Mouse (Mus musculus): Measurements from ENCODE around the gene Npdc1. TPM values are rescaled to one million over a fixed set of nuclear protein-coding genes. Genes with fewer than 3 reads are reported as not detected.
A peak's percentile ranks its signal among the peaks of the same experiment; 100 is the strongest.

Gene Npdc1
- total and polyA plus RNA-seq, 3 experiments: 0.49 to 5.5 TPM; not detected in 1

DNA sequence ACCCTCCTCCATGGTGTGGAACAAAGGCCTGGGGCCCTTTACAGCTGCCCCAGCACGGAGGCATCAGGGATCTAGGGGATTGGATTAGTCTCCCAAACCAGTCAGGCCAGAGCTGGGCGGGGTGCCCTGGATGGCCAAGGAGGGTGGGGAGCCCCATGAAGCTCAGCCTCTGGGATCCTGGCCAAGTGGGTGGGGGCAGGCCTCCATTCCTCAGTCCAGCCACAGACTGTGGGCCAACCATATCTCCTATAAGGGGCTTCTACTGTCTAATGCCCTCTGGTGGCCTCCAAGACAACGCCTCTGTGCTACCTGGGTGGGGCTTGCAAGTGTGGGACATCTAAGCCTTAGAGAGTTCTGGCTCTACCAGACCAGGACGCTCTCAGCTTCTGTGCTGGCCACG is 59.8 kb downstream of the Npdc1 start:
- Histone ChIP-seq H3K4me2 (ENCODE audit: insufficient read depth, low read depth, poor library complexity, severe bottlenecking) (no peak overlapping the region), H3K4me1 (ENCODE audit: control insufficient read depth in 1 of 2, insufficient read depth in 2 of 2) (peaks cover 9 to 25% of the 10 kb centered on the region in 2 experiments)

More for the DNA sequence above, 59.8 kb downstream of the Npdc1 start:
- Histone ChIP-seq H3K4me3 (replicated peaks in 1 of 3; ENCODE audit: low read depth in 2 of 3, low read length in 2 of 3, poor library complexity in 1 of 3) (no peak overlapping the region), H3K27me3 (replicated peaks) (no peaks in the 10 kb centered on the region), H3K36me3 (replicated peaks in 1 of 2; ENCODE audit: control insufficient read depth in 1 of 2, insufficient read depth in 1 of 2, low read length in 1 of 2) (peaks cover 11 to 29% of the 10 kb centered on the region in 2 experiments), H3K79me2 (replicated peaks; ENCODE audit: control insufficient read depth, extremely low read depth, insufficient read depth, poor library complexity, severe bottlenecking) (peaks cover 2% of the 10 kb centered on the region; the same call in 1 of the 2 replicates), H3K27ac (ENCODE audit: insufficient read depth, low read depth) (no peak overlapping the region), H3K9ac (ENCODE audit: insufficient read depth, low read depth) (no peak overlapping the region), H3K9me3 (replicated peaks; ENCODE audit: low read length) (no peaks in the 10 kb centered on the region)
- dilution Hi-C loops (cut with MboI; ENCODE audit: extremely low pct_ligation_motif_present, extremely low pct_unique_long_range_greater_than_20kb, low sequenced_read_pairs): no loop called here
- in situ Hi-C loops (cut with MboI; ENCODE audit: low pct_ligation_motif_present, low pct_unique_long_range_greater_than_20kb, low sequenced_read_pairs): no loop called here
- TF ChIP-seq NELFE (IDR thresholded peaks at IDR 0.05; ENCODE audit: low read depth, low read length) (no peak), CHD2 (IDR thresholded peaks at IDR 0.05; ENCODE audit: low read length) (no peak), CTCF (conservative IDR thresholded peaks at IDR 0.05 in 1 of 2, IDR thresholded peaks at IDR 0.05 in 1 of 2; ENCODE audit: low read depth in 2 of 2, low read length in 2 of 2) (peak in 1 of 2 experiments; percentile 16; a peak in 2 of 4 replicates), E2F4 (IDR thresholded peaks at IDR 0.05; ENCODE audit: insufficient replicate concordance, low read depth, low read length) (no peak)
- no peak for DNase-seq (ENCODE audit: extremely low read depth)

Other genes with a start within 250 kb of the Npdc1 start
Only the 20 nearest of the 40 such genes appear.
- 22.7 and 28.3 TPM in 2 replicates for gene Tmem203, start 143.9 kb upstream of the Npdc1 start, total RNA-seq (2012; rRNA removed)
- gene Tmem203, start 143.9 kb upstream of the Npdc1 start, total RNA-seq (2014; rRNA removed): 18.4 and 21.2 TPM in 2 replicates
- 14.5 and 21.5 TPM in 2 replicates for gene Tmem203, start 143.9 kb upstream of the Npdc1 start, polyA plus RNA-seq (2012; ENCODE audit: insufficient read length, low read depth)
- 13.1 and 14.3 TPM in 2 replicates for gene Tprn, start 136.7 kb upstream of the Npdc1 start, total RNA-seq (2012; rRNA removed)
- gene Tprn, start 136.7 kb upstream of the Npdc1 start, total RNA-seq (2014; rRNA removed): 7.0 and 8.2 TPM in 2 replicates
- gene Tprn, start 136.7 kb upstream of the Npdc1 start, polyA plus RNA-seq (2012; ENCODE audit: insufficient read length, low read depth): 17.0 and 19.3 TPM in 2 replicates
- gene Ssna1, start 126.9 kb upstream of the Npdc1 start, total RNA-seq (2012; rRNA removed): 80.6 and 98.5 TPM in 2 replicates
- gene Ssna1, start 126.9 kb upstream of the Npdc1 start, total RNA-seq (2014; rRNA removed): 72.9 and 82.0 TPM in 2 replicates
- gene Ssna1, start 126.9 kb upstream of the Npdc1 start, polyA plus RNA-seq (2012; ENCODE audit: insufficient read length, low read depth): 51.4 and 74.9 TPM in 2 replicates
- 13.6 and 14.5 TPM in 2 replicates for gene Anapc2, start 126.9 kb upstream of the Npdc1 start, total RNA-seq (2012; rRNA removed)
- gene Anapc2, start 126.9 kb upstream of the Npdc1 start, total RNA-seq (2014; rRNA removed): 9.6 and 13.0 TPM in 2 replicates
- gene Anapc2, start 126.9 kb upstream of the Npdc1 start, polyA plus RNA-seq (2012; ENCODE audit: insufficient read length, low read depth): 48.7 and 55.2 TPM in 2 replicates
- not detected in 2 replicates for gene Tmem210, start 111.2 kb upstream of the Npdc1 start, total RNA-seq (2012; rRNA removed)
- not detected in 2 replicates for gene Tmem210, start 111.2 kb upstream of the Npdc1 start, total RNA-seq (2014; rRNA removed)
- not detected in 2 replicates for gene Tmem210, start 111.2 kb upstream of the Npdc1 start, polyA plus RNA-seq (2012; ENCODE audit: insufficient read length, low read depth)
- gene Lrrc26, start 109.4 kb upstream of the Npdc1 start, total RNA-seq (2012; rRNA removed): not detected in 2 replicates
- not detected in 2 replicates for gene Lrrc26, start 109.4 kb upstream of the Npdc1 start, total RNA-seq (2014; rRNA removed)
- not detected in 2 replicates for gene Lrrc26, start 109.4 kb upstream of the Npdc1 start, polyA plus RNA-seq (2012; ENCODE audit: insufficient read length, low read depth)
- 0.04 and 0.17 TPM in 2 replicates for gene Grin1, start 80.2 kb upstream of the Npdc1 start, total RNA-seq (2012; rRNA removed)
- gene Grin1, start 80.2 kb upstream of the Npdc1 start, total RNA-seq (2014; rRNA removed): 0.08 and 0.36 TPM in 2 replicates
- gene Grin1, start 80.2 kb upstream of the Npdc1 start, polyA plus RNA-seq (2012; ENCODE audit: insufficient read length, low read depth): 0.06 TPM in 1 of 2 replicates, not detected in the other
- gene Man1b1, start 67.0 kb upstream of the Npdc1 start, total RNA-seq (2012; rRNA removed): 45.7 and 58.1 TPM in 2 replicates
- 39.3 and 41.8 TPM in 2 replicates for gene Man1b1, start 67.0 kb upstream of the Npdc1 start, total RNA-seq (2014; rRNA removed)
- gene Man1b1, start 67.0 kb upstream of the Npdc1 start, polyA plus RNA-seq (2012; ENCODE audit: insufficient read length, low read depth): 68.8 and 69.3 TPM in 2 replicates
- gene Dpp7, start 43.0 kb upstream of the Npdc1 start, total RNA-seq (2012; rRNA removed): 21.0 and 36.0 TPM in 2 replicates
- 16.2 and 19.4 TPM in 2 replicates for gene Dpp7, start 43.0 kb upstream of the Npdc1 start, total RNA-seq (2014; rRNA removed)
- 20.9 and 22.7 TPM in 2 replicates for gene Dpp7, start 43.0 kb upstream of the Npdc1 start, polyA plus RNA-seq (2012; ENCODE audit: insufficient read length, low read depth)
- 14.5 and 16.2 TPM in 2 replicates for gene Uap1l1, start 33.7 kb upstream of the Npdc1 start, total RNA-seq (2012; rRNA removed)
- 3.3 and 4.3 TPM in 2 replicates for gene Uap1l1, start 33.7 kb upstream of the Npdc1 start, total RNA-seq (2014; rRNA removed)
- 27.6 and 30.8 TPM in 2 replicates for gene Uap1l1, start 33.7 kb upstream of the Npdc1 start, polyA plus RNA-seq (2012; ENCODE audit: insufficient read length, low read depth)
- 27.3 and 32.1 TPM in 2 replicates for gene Sapcd2, start 27.0 kb upstream of the Npdc1 start, total RNA-seq (2012; rRNA removed)
- gene Sapcd2, start 27.0 kb upstream of the Npdc1 start, total RNA-seq (2014; rRNA removed): 21.9 and 22.5 TPM in 2 replicates
- 16.5 and 16.9 TPM in 2 replicates for gene Sapcd2, start 27.0 kb upstream of the Npdc1 start, polyA plus RNA-seq (2012; ENCODE audit: insufficient read length, low read depth)
- not detected in 2 replicates for gene Entpd2, start 3.5 kb upstream of the Npdc1 start, total RNA-seq (2012; rRNA removed)
- not detected in 2 replicates for gene Entpd2, start 3.5 kb upstream of the Npdc1 start, total RNA-seq (2014; rRNA removed)
- gene Entpd2, start 3.5 kb upstream of the Npdc1 start, polyA plus RNA-seq (2012; ENCODE audit: insufficient read length, low read depth): not detected in 2 replicates
- 0.17 and 0.25 TPM in 2 replicates for gene Fut7, start 23.9 kb downstream of the Npdc1 start, total RNA-seq (2012; rRNA removed)
- 0.17 and 0.51 TPM in 2 replicates for gene Fut7, start 23.9 kb downstream of the Npdc1 start, total RNA-seq (2014; rRNA removed)
- gene Fut7, start 23.9 kb downstream of the Npdc1 start, polyA plus RNA-seq (2012; ENCODE audit: insufficient read length, low read depth): 0.57 and 0.74 TPM in 2 replicates
- gene Abca2, start 29.4 kb downstream of the Npdc1 start, total RNA-seq (2012; rRNA removed): 10.5 and 13.0 TPM in 2 replicates
- 3.1 and 5.0 TPM in 2 replicates for gene Abca2, start 29.4 kb downstream of the Npdc1 start, total RNA-seq (2014; rRNA removed)
- 15.7 and 23.4 TPM in 2 replicates for gene Abca2, start 29.4 kb downstream of the Npdc1 start, polyA plus RNA-seq (2012; ENCODE audit: insufficient read length, low read depth)
- 0.30 and 0.63 TPM in 2 replicates for gene Clic3, start 57.5 kb downstream of the Npdc1 start, total RNA-seq (2012; rRNA removed)
- gene Clic3, start 57.5 kb downstream of the Npdc1 start, total RNA-seq (2014; rRNA removed): not detected in 2 replicates
- 0.71 and 1.6 TPM in 2 replicates for gene Clic3, start 57.5 kb downstream of the Npdc1 start, polyA plus RNA-seq (2012; ENCODE audit: insufficient read length, low read depth)
- 13.6 and 15.1 TPM in 2 replicates for gene Paxx, start 61.7 kb downstream of the Npdc1 start, total RNA-seq (2012; rRNA removed)
- 13.5 and 16.2 TPM in 2 replicates for gene Paxx, start 61.7 kb downstream of the Npdc1 start, total RNA-seq (2014; rRNA removed)
- 9.5 and 13.9 TPM in 2 replicates for gene Paxx, start 61.7 kb downstream of the Npdc1 start, polyA plus RNA-seq (2012; ENCODE audit: insufficient read length, low read depth)
- 0.29 TPM in 1 of 2 replicates, not detected in the other for gene Ptgds, start 70.7 kb downstream of the Npdc1 start, total RNA-seq (2012; rRNA removed)
- gene Ptgds, start 70.7 kb downstream of the Npdc1 start, total RNA-seq (2014; rRNA removed): 0.46 TPM in 1 of 2 replicates, not detected in the other
- gene Ptgds, start 70.7 kb downstream of the Npdc1 start, polyA plus RNA-seq (2012; ENCODE audit: insufficient read length, low read depth): 0.37 and 0.40 TPM in 2 replicates
- not detected in 2 replicates for gene Lcn12, start 94.6 kb downstream of the Npdc1 start, total RNA-seq (2012; rRNA removed)
- not detected in 2 replicates for gene Lcn12, start 94.6 kb downstream of the Npdc1 start, total RNA-seq (2014; rRNA removed)
- gene Lcn12, start 94.6 kb downstream of the Npdc1 start, polyA plus RNA-seq (2012; ENCODE audit: insufficient read length, low read depth): not detected in 2 replicates
- gene Fbxw5, start 101.4 kb downstream of the Npdc1 start, total RNA-seq (2012; rRNA removed): 36.8 and 37.4 TPM in 2 replicates
- 31.9 and 34.3 TPM in 2 replicates for gene Fbxw5, start 101.4 kb downstream of the Npdc1 start, total RNA-seq (2014; rRNA removed)
- gene Fbxw5, start 101.4 kb downstream of the Npdc1 start, polyA plus RNA-seq (2012; ENCODE audit: insufficient read length, low read depth): 37.0 and 40.4 TPM in 2 replicates
- gene C8g, start 102.4 kb downstream of the Npdc1 start, total RNA-seq (2012; rRNA removed): 1.2 and 2.7 TPM in 2 replicates
- gene C8g, start 102.4 kb downstream of the Npdc1 start, total RNA-seq (2014; rRNA removed): 1.2 TPM in 2 replicates
- 1.7 and 2.0 TPM in 2 replicates for gene C8g, start 102.4 kb downstream of the Npdc1 start, polyA plus RNA-seq (2012; ENCODE audit: insufficient read length, low read depth)